Mouse (Mus musculus): Measurements from ENCODE around the gene Pnpla8. TPM values are rescaled to one million over a fixed set of nuclear protein-coding genes. Genes with fewer than 3 reads are reported as not detected.
A peak's percentile ranks its signal among the peaks of the same experiment; 100 is the strongest.

Pnpla8 gene
- polyA plus RNA-seq, 1 experiment from 2014 or later, result 75.8 TPM

DNA sequence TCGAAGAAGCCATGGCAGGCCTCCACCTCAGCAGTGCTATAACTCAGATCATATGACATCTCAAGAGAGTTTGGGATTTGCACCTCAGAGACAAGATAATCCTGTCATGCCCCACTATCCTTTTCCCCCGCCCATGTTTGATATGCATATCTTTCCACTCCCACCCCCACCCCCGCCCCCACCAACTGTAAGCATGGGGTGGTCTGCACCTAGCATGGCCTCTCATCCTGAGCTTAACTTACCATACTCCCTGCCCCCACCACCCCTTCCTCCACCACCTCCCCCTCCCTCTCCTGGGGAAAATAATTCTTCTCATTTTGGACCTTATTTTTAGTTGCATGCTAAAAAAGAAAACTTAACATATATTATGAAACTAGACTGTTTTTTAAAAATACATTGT is 1.9 kb downstream of the Pnpla8 start:
- no peak for ATAC-seq
- ChIA-PET CTCF (no interaction called here), POLR2A (no interaction called here)
- no peak for TF ChIP-seq CTCF (IDR thresholded peaks at IDR 0.05)
- peaks cover 18% of the 10 kb centered on the region for H3K27me3 ChIP-seq
- in situ Hi-C loops (cut with MboI; ENCODE audit: low pct_unique_long_range_greater_than_20kb), result no loop called here
- no peak for DNase-seq (ENCODE audit: low read depth, low spot score)

- ChIA-PET CTCF (no interaction called here), POLR2A (no interaction called here)
- ATAC-seq (no peak), DNase-seq (ENCODE audit: low read depth, low spot score) (no peak)
- H3K27me3 ChIP-seq, result peaks cover 17% of the 10 kb centered on the region
- in situ Hi-C loops (cut with MboI; ENCODE audit: low pct_unique_long_range_greater_than_20kb), result no loop called here
- no peak for TF ChIP-seq CTCF (IDR thresholded peaks at IDR 0.05)
Observed at GRCm38 (mm10) chr12:44224650-44225049, 3.5 kb downstream of the Pnpla8 start.

- no peak for TF ChIP-seq CTCF (IDR thresholded peaks at IDR 0.05)
Observed at GRCm38 (mm10) chr12:44241090-44241489, 19.9 kb downstream of the Pnpla8 start.

DNA sequence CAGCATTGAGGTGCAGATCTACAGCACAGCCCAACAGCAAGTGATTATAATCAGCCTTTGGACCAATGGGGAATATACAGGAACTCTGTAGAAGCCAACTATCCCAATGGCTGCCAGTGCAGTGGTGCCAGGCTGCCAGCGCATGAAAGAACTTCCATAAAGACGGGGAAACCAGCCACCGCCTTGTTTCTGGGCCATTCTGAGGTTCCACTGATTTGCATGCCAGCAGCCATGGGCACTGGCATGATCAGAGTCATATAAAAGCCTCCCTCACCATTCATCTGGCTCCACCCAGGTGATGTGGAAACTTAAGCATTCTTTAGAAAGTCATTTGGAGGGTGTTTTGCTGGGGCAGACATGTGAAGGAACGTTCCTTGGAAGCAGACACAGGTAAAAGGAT is 21.2 kb downstream of the Pnpla8 start:
- ChIA-PET CTCF (no interaction called here), POLR2A (no interaction called here)
- peaks cover 19% of the 10 kb centered on the region for H3K27me3 ChIP-seq
- in situ Hi-C loops (cut with MboI; ENCODE audit: low pct_unique_long_range_greater_than_20kb), result no loop called here
- no peak for TF ChIP-seq CTCF (IDR thresholded peaks at IDR 0.05)
- no peak for ATAC-seq
- no peak for DNase-seq (ENCODE audit: low read depth, low spot score)

More at GRCm38 (mm10) chr12:44241090-44241489, 19.9 kb downstream of the Pnpla8 start:
- DNase-seq (ENCODE audit: low read depth, low spot score) (peak; percentile 35), ATAC-seq (peak; percentile 57)
- in situ Hi-C loops (cut with MboI; ENCODE audit: low pct_unique_long_range_greater_than_20kb), result no loop called here
- ChIA-PET CTCF (no interaction called here), POLR2A (interaction anchor here (0.7 kb wide), 1 partner anchor 12 kb away, joined by 4 read pairs; no protein-coding TSS in a partner anchor)
- peaks cover 19% of the 10 kb centered on the region for H3K27me3 ChIP-seq

GRCm38 (mm10) chr12:44245739-44246138 is 24.6 kb downstream of the Pnpla8 start:
- no peak for ATAC-seq
- ChIA-PET POLR2A (no interaction called here), CTCF (no interaction called here)
- TF ChIP-seq CTCF (IDR thresholded peaks at IDR 0.05), result no peak
- no peak for DNase-seq (ENCODE audit: low read depth, low spot score)
- in situ Hi-C loops (cut with MboI; ENCODE audit: low pct_unique_long_range_greater_than_20kb), result no loop called here
- peaks cover 15% of the 10 kb centered on the region for H3K27me3 ChIP-seq

DNA sequence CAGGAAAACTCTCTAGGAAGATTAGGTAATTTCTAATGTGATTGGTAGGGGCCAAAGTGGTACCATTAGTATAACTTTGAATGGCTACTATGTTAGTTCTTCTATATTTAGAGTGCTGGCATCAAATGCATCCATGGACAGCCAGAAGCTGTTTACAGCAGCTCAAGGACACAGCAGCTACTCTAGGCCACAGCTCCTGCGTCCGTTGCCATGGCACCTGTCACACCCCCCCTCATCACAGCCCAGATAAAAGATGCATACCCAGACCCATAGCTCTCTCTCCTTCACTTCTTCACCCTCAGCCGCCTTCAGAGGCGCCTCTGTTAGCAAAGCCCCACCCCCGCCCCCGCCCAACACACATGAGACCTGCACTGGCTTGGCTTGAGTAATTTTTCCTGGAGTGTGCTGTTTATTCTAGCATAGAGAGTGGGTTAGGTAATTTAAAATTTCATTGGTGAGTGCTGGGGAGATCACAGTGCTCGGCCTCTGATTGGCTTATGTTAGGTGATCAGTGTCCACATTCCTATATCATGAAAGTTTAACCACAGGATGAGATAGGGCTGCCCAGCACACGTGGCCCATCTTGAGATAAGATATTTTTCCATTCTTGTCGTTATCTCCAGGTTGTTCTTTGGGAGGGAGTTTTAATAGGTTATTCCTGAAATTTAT is 27.3 kb downstream of the Pnpla8 start:
- DNase-seq (ENCODE audit: low read depth, low spot score), result no peak
- no peak for TF ChIP-seq CTCF (IDR thresholded peaks at IDR 0.05)
- in situ Hi-C loops (cut with MboI; ENCODE audit: low pct_unique_long_range_greater_than_20kb), result no loop called here

DNA sequence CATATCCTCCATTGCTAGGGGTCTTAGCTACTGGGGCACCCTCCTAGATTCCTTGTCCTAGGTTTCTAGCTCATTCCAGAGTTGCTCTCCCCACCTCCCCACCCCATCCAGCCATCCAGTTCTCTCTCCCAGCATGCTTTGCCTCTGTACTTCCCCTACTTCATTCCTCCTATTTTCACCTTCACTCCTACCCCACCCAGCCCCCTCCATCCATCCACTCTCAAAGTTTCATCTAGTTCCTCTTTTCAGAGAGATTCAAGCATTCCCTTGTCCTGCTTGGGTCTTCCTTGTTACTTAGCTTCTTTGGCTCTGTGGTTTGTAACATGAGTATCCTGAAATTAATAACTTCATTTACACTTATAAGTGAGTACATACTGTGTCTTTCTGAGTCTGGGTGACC is 41.4 kb downstream of the Pnpla8 start:
- CTCF ChIA-PET, result interaction anchor here (2.3 kb wide), 1 partner anchor 8 kb away, joined by 6 read pairs; no protein-coding TSS in a partner anchor
- DNase-seq (ENCODE audit: low read depth, low spot score), result no peak
- ATAC-seq, result no peak

More for the DNA sequence above, 27.3 kb downstream of the Pnpla8 start:
- peaks cover 16% of the 10 kb centered on the region for H3K27me3 ChIP-seq
- ChIA-PET CTCF (no interaction called here), POLR2A (no interaction called here)
- ATAC-seq, result no peak

DNA sequence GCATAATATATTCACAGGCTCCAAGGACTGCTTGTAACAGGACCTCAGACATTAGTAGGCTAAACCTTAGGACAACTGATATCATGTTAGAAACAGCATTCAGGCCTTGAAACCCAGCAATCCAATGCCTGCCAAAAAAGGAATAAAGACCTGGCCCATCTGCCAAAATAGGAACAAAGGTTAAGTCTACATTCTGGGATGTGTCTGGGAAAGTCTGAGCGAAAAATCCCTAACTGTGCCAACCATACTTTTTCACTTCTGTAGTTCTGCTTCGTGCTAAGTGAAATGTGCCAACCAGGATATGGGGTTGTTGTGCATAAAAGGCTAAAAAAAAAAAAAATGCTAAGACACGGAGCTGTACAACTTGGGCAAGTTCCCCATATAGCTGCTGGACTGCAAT is 44.5 kb downstream of the Pnpla8 start:
- in situ Hi-C loops (cut with MboI; ENCODE audit: low pct_unique_long_range_greater_than_20kb), result no loop called here
- POLR2A ChIA-PET, result no interaction called here

More for the DNA sequence above, 41.4 kb downstream of the Pnpla8 start:
- no peak for TF ChIP-seq CTCF (IDR thresholded peaks at IDR 0.05)
- in situ Hi-C loops (cut with MboI; ENCODE audit: low pct_unique_long_range_greater_than_20kb), result no loop called here
- H3K27me3 ChIP-seq, result no peaks in the 10 kb centered on the region
- POLR2A ChIA-PET, result interaction anchor here (1.0 kb wide), 1 partner anchor 8 kb away, joined by 3 read pairs; no protein-coding TSS in a partner anchor

DNA sequence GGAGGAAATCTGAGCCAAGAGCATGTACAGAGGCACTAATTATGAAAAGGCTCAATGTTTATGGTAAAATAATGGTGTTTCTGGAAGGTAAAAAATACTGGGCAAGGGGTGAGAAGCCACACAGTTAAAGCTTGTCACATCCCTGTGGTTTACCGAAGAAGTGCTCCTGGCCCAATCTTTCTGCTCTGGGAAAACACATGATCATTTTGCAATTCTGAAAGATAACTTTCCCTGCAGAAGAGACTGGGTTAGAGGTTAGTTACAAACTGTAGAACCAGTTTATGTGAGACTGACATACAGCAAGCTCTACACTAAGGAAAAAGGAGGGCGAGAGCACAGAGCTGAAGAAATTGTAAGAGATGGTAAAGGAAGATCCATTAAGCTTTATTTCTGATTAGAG is 46.0 kb downstream of the Pnpla8 start:
- DNase-seq (ENCODE audit: low read depth, low spot score) (no peak), ATAC-seq (no peak)
- ChIA-PET CTCF (interaction anchor here (1.1 kb wide), 1 partner anchor 13 kb away, joined by 5 read pairs; no protein-coding TSS in a partner anchor), POLR2A (no interaction called here)
- in situ Hi-C loops (cut with MboI; ENCODE audit: low pct_unique_long_range_greater_than_20kb), result no loop called here
- H3K27me3 ChIP-seq, result no peaks in the 10 kb centered on the region
- TF ChIP-seq CTCF (IDR thresholded peaks at IDR 0.05), result no peak

More for the DNA sequence above, 44.5 kb downstream of the Pnpla8 start:
- CTCF ChIA-PET, result no interaction called here
- DNase-seq (ENCODE audit: low read depth, low spot score) (no peak), ATAC-seq (no peak)
- H3K27me3 ChIP-seq, result no peaks in the 10 kb centered on the region
- TF ChIP-seq CTCF (IDR thresholded peaks at IDR 0.05), result no peak

GRCm38 (mm10) chr12:44268728-44269302 is 47.6 kb downstream of the Pnpla8 start:
- no peak for TF ChIP-seq CTCF (IDR thresholded peaks at IDR 0.05)
- POLR2A ChIA-PET, result interaction anchor here (1.4 kb wide), 1 partner anchor 59 kb away, joined by 5 read pairs; the partner anchor contains the start of gene Dnajb9
- in situ Hi-C loops (cut with MboI; ENCODE audit: low pct_unique_long_range_greater_than_20kb), result no loop called here

DNA sequence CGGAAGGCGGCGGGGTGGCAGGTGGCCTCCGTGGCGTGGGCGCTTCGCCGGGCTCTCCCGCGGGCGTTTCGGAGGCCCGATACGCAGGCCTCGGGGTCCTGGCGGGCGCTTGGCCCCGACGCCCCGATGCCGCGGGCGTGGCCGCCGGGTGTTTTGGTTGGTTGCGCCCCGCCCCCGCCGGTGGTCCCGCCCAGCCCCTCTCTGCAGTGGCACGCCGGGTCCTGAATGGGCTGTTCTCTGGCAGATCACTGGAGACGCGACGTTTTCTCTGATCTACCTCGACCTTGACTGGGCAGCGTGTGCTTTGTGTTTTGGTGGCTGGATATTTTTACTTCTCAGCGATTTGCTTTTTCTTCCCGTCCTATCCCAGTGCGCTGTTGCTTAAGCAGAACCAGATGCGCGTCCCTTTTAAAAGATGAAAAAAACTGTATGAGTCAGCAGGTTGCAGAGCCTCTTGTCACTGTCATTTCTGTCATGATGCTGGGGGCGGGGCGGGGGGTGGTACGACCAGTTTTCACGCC is 48.2 kb downstream of the Pnpla8 start:
- ChIA-PET POLR2A (interaction anchor here (1.4 kb wide), 1 partner anchor 59 kb away, joined by 5 read pairs; the partner anchor contains the start of gene Dnajb9), CTCF (no interaction called here)
- ATAC-seq, result peak; percentile 75
- peak; percentile 7 for DNase-seq (ENCODE audit: low read depth, low spot score)
- TF ChIP-seq CTCF (IDR thresholded peaks at IDR 0.05), result no peak
- in situ Hi-C loops (cut with MboI; ENCODE audit: low pct_unique_long_range_greater_than_20kb), result no loop called here
- no peaks in the 10 kb centered on the region for H3K27me3 ChIP-seq

More at GRCm38 (mm10) chr12:44268728-44269302, 47.6 kb downstream of the Pnpla8 start:
- no peaks in the 10 kb centered on the region for H3K27me3 ChIP-seq
- peak; percentile 94 for ATAC-seq
- peak; percentile 75 for DNase-seq (ENCODE audit: low read depth, low spot score)
- CTCF ChIA-PET, result no interaction called here

All from Patski (cell line).